Mouse (Mus musculus) natural killer cell, adult 2 months (primary cell): ENCODE results near the gene Atp6v1e1.
A peak's percentile ranks its signal among the peaks of the same experiment; 100 is the strongest.
"Not testable (repeated sequence)": the region's sequence is repeated elsewhere in the genome, so short reads cannot be mapped to it uniquely, and the experiment has no call there.

Source experiments
- DNase-seq, 2 experiments: peaks; one replicate each; pipeline ENCODE4 v3.0.0; 2022; ENCODE audit warnings: low spot score in 2 of 2

The Atp6v1e1 gene

DNA sequence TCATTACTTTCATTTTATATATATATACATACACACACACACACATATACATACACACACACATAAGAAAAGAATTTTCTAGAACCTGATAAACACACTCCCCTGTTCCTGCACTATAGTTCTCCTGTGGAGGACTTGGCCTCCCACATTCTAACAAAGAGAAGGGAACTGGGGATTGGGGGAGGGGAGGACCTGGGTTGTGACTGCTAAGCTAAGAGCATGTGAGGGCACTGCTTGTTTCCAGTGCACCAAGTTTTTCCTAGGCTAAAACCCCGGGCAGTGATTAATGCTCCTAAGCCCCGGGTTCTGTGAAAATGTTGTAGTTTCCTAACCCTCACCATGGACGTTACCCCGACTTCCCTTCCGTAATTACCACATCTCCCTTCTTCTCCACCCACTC is 2.4 kb downstream of the Atp6v1e1 start:
- no peak for DNase-seq

DNA sequence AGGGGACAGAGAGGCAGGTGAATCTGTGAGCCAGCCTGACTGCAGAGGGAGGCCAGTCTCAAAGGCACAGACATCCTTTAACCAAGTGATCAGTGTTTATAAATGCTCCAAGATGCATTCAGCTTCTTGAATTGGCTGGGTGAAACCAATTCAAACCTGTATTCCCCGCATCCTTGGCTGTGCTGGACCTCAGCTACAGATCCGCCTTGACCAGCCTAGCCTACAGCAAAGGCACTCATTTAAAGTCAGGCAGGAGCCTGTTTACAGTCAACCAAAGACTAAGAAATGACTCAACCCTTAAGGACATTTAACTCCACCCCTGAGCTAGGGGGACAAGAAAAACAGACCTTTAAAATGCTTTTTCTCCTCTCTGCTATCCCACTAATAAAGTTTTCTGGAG is 3.3 kb downstream of the Atp6v1e1 start:
- no peak for DNase-seq

DNA sequence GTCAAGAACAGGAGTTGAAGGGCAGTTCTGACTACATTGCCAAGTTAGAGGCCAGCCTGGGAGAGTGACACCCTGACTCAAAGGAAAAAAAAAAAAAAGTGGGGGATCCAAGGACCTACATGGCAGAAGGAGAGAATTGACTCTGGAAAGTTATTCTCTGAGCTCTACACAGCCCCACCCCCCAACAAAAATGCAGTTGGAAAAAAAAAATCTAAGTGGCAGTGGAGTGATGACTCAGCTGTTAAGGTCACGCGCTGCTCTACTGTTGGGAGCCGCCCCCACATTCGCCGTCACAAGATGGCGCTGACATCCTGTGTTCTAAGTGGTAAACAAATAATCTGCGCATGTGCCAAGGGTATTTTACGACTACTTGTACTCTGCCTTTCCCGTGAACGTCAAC is 10.6 kb downstream of the Atp6v1e1 start:
- DNase-seq, result not testable (repeated sequence)

DNA sequence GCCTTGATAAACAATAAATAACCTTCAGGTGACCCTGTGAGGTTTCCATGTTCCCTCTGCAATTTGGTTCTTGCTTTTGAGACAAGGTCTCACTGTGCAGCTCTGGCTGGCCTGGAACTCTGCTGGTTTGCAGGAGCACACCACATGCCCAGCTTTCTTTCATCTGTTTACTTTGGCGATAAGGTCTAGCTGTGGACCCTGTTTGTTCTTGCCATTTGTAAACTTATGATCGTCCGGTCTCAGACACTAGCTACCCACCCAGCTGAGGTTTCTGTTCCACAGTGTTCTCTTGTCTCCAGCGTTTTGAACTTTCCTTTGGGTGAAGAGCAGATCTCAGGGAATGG is 14.9 kb downstream of the Atp6v1e1 start:
- no peak for DNase-seq

DNA sequence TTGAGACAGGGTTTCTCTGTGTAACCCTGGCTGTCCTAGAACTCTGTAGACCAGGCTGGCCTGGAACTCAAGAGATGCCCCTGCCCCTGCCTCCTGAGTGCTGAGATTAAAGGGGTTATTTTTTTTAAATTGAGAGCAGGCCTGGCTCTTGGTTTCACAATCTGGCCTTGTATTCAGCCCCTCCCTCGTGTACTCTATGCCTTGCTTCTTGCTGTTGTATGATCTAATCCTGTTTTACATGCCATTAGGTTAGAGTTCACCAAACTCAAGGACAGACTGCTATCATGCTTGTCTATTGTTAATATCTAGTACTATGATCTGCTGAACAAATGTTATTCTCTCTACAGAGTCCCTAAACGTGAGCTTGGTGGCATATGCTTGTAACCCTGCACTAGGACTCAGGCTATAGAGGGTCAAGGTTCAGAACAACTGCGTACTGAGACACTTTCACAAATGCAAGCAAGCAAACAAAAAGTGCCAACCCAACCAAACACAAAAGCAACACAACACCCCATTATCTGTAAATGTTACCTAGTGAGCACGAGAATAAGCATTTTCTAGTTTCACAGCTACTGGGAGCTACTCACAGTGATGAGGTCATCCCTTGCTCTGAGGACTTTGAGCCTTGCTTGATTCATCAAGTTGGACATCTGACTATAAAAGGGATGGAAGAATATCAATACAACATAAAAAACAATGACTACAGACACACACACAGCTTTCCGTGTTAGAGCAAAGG is 15.4 kb downstream of the Atp6v1e1 start:
- DNase-seq, result no peak

DNA sequence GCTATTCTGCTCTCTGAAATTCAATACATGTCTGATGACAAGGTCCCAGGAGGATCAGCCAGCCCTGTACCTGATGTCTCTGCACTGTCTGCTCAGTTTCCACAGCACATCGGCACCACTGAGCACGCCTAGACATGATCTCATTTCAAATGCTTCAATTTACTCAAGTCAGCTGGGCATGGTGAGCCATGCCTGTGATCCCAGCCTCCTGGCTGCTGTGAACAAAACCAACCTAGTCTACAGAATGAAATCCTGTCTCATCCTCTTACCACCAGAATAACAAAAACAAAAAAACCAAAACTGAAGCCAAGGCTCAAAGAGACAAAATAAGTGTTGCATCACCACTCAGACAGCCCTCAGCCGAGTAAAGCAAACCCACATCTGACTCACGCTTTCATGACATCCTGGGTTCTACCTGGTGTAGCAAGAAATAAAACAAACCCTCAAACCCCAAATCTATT is 23.0 kb downstream of the Atp6v1e1 start:
- peak in 1 of 2 experiments; percentile 8 for DNase-seq

DNA sequence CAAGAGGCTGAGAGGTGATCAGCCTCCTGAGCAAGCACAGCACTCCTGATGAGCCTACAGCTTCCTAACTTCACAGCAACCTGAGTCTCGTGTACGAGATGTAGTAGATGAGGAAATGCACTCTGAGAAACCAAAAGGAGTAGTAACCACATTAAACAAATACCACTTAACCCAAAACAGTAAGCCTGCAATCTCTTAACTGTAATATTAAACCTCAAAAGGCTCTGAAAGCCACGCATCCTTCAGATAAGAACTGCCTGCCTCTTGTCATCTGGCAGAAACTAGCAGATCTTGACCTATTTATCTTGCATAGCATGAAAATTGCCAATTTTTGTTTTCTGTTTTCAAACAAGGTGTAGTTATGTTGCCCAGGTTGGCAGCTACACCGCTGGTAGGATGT is 23.7 kb downstream of the Atp6v1e1 start:
- DNase-seq, result no peak

DNA sequence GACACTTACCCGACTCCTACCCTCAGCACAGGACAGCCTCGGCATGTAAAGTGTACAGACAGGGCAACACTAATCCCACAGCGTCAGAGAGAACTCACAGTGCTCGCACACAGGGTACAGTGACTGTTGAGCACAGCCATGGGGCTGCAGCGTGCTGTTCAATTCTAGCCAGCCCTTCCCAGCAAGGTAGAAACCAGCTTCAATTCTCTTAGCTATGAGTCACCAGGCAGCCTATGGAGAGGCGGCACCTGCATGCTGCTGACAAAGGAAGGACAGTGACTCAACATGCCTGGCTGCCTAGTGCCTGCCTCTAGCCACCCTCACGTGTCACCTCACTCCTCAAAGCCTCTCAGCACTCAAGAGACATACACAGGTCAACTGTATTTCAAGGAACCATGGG is 24.6 kb downstream of the Atp6v1e1 start:
- no peak for DNase-seq

DNA sequence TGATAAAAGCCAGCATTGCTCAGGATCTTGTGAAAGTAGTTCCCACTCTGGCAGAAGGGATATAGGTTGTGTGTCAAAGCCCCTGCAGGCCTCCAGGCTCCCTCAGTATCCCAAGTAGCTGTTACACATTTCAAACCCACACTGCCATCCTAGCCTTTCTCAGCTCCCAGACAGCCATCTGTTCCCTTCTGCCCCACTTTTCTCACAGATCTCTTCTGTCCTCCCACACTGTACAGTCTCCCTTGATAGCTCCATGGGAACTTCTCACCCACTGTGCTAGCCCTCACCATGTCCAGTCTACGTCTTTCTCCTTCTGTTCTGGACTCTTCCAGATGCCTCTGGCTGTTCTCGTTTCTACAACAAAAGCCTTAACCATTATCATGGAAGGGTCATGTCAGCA is 26.5 kb downstream of the Atp6v1e1 start:
- no peak for DNase-seq

DNA sequence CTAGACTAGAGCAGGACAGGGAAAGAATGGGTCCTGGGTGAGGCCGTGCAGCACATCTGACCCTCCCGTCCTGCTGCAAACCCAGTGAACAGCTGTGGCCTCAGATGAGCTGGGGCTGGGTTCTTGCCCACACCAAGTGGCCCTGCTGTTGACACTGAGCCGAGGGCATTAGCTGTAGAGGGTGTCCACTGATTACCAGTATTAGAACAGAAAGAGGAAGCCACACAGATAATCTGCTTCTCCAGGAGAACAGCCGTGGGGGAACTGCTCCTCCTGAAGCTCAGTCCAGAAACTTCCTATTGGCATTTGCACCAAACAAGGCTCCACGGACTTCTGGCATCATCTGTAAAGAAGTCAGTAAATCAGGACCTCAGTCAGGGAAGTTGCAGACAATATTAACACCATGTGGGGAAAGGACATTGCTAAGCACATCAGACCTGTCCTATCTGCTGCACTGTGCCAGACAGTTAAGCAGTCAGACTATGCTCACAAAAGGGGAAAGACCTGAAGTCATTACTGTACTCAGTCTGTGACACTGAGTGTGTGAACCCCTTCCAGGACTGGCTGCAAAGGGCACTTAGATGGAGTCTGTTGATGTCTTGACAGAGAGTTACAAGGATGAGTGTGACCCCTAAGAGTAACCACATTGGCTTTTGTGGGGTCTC is 27.0 kb downstream of the Atp6v1e1 start:
- DNase-seq, result no peak

DNA sequence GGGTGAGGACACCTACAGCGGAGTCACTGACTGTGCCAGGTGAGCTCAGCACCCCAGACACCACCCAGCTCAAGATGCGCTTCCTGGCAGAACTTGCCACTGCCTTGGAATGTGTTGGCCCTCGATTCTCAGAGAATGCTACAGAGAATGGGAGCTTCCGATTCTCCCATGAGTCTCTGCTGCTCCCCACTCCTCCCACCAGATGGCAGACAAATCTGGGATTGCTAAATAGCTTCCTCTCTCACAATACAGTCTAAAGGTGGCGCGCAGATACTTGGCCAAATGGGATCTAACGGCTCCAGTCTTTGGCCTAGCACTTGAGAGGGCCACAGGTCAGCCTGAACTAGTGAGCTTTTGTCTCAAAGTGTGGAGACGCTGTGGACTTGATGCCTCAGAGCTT is 29.6 kb downstream of the Atp6v1e1 start:
- DNase-seq, result no peak

DNA sequence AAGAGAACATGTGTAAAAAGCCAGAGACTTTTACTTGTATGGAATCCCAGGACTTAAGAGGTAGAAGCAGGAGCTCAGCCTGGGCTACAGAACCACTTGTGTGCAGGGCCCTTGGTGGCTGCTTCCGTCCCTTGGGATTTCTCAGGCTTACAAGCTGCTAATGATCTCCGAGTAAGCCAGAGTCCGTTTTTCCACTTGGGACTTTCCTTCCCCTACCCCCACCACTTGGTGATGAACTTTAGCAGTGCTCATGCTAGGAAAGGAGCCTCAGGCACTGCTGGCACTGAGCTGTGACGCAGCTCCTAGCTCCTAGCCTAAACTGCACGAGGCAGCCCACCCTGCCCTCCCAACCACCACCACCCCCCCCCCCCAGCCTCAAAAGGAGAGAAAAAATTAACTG is 31.9 kb downstream of the Atp6v1e1 start:
- no peak for DNase-seq

DNA sequence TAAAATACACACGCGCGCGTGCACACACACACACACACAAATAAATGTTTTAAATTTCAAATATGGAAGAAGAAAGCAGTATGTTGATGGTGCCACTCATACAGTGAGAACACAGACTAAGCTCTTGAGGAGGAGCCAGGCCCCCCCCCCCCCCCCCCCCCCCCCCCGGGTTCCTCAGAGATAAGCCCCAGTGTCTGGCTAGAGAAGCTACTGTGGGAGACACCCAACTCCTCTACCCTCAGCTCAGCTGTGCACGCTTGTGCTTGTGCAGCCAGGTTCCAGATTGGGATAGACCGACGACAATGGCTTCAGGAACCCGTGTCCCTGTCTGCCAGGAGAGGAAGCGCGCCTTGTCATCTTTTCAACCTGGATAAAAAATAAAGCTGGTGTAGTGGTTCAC is 32.4 kb downstream of the Atp6v1e1 start:
- no peak for DNase-seq

DNA sequence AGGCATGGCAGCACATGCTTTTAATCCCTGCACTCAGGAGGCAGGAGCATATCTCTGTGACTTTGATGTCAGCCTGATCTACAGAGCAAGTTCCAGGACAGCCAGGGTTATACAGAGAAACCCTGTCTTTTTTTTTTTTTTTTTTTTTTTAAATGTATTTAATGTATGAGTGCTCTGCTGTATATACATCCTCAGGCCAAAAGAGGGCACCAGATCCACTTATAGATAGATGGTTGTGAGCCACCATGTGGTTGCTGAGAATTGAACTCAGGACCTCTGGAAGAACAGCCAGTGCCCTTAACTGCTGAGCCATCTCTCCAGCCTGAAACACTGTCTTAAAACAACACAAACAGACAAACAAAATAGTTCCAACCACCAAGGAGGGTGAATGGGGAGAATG is 33.7 kb downstream of the Atp6v1e1 start:
- peak in 1 of 2 experiments; percentile 7 for DNase-seq

DNA sequence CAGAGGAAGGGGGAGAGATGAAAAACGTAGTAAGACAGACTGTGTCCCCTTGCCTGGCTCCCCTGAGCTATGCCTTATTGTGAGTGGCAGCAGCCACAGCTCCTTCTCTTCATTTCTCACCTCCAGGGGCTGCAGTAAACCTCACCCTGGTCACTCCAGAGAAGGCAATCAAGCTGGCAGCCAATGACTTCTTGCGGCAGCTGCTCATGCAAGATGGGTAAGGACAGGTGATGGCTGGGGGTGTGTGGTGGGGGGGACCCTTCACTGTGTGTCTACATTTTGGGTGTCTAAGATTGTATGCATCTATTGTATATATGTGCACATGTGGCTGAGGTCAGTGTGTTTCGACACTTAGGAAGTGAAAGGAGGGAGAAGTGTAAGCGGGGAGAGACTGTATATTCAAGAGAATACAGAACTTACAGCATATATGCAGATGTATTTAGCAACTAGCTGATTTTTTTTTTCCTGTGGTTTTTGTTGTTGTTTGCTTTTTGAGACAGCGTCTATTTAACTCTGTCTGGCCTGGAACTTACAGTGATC is 34.5 kb downstream of the Atp6v1e1 start:
- no peak for DNase-seq

DNA sequence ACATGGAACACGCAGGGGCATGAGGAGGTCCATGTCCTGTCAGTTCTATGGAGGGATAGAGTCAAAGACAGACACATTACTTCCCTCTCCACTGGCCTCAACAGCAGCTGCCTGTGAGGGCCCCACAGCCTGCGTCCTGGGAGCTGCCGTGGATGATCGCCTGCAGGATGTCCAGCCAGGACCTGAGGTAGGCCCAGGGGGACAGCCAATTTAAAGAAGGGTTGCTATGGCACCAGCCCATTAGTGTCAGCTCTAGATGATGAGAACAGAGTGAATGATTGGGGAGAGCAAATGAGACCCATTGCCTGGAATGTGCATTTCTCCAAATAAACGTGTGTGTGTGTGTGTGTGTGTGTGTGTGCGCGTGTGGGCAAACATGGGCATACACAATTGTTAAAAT is 38.2 kb downstream of the Atp6v1e1 start:
- DNase-seq, result no peak

DNA sequence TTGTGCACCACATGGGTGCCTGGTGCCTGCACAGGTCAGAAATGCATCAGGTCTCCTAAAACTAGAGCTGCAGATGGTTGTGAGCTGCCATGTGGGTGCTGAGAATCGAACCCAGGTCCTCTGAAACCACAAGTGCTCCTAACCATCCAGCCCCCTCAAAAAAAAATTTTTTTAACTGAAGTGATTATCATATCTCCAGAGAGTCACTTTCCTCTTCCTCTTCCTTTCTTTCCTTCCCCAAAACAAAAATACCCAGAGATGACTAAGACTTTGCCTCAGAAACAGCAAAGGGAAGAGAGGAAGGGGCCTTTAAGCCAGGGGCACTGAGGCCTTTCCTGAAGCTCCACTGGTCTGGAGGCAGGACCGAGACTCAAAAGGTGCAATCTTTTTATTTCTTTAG is 39.6 kb downstream of the Atp6v1e1 start:
- no peak for DNase-seq

DNA sequence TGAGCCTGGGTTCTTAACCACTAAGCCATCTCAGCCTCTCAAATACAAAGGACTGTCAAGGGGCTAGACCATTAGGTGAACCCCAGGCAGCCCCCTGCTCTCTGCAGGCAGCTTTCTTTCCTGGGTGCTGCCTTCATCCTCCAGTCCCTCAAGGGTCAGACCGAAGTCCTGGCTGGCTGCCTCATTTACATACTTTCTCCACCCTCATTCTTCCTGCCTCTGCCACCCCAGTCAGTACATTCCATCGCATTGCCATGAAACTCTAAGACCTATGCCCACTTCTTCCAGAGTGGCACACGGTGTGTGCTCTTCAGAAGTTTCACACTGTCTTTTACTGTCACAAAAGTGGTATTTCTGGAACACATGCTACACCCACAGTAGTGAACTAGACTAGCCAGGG is 44.4 kb downstream of the Atp6v1e1 start:
- DNase-seq, result no peak

DNA sequence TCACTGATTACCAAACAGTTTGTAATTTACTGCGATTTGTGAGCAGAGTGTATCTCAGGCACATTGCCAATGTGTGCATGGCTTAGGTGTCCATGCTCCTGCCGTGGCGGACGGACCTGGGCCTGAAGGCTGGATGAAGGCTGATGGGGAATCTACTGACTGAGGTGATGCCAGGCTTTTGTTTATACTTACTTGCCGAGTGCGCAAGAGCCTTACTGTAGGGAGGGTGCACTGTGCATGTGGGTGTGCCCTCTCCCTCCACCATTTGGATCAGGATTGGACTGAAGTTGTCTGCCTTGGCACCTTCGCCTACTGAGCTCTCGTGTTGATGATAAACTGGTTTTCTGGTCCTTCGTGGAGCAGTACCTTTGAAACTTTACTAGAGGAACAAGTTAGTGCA is 45.1 kb downstream of the Atp6v1e1 start:
- DNase-seq, result no peak

DNA sequence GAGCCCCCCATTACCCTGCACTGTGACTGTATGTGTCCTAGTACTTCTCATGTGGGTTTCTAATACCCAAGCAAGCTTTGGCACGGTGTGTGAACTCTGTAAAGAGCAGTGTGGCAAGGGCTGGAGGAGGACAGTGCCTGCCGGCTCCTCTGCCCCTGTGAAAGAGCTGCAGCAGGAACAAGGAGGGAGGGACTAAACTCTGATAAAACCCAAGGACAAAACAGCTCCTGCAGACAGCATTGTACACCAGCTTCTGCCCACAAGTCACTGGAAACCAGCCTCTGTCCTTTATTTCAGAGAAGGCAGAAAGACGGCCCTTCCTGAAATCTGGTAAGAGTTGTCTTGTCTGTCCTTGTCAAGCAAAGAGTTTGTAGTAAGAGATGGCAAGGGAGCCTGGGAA is 46.3 kb downstream of the Atp6v1e1 start:
- DNase-seq, result no peak

DNA sequence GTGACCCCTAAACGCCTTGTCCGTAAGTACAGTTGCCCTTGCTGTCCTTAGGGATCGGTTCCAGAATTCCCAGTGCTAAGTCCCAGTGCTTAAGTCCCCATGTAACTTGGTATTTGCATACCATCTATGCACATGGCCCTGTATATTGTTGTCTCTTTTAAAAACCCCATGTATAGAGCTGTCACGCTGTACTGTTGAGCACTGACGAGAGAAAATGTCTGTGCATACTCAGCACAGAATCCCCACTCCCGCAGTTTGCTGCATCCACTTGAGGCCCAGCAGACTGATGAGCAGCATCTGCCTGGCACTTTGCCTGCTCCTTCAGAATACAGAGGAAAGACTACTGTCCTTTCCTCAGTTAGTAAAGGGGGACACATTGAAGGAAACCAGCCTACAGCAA is 48.8 kb downstream of the Atp6v1e1 start:
- DNase-seq, result no peak

DNA sequence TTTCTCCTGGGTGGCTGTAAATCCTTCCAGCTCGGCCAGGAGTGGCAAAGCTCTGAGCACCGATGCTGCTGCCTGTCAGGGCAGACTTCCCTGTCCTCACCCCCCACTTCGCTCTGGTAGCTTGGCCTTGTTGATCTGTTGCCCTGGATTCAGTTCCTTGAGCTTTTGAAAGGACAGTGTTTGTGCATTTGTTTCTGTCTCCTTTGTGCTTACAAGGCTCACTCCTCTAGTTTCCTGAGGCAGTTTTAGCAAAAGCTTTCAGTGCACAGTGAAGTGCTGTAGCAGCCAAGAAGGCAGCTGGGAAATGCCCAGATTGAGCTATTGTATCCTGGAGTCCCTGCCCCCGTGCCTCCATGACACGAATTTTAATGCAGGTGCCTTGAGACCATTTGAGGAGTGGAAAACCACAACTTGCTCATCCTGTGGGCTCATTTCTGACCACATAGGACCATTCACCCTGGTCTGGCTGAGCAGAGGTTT is 49.4 kb downstream of the Atp6v1e1 start, which contains the start of gene Slc25a18:
TSS of gene Slc25a18 (plus strand) at position 430 of the 480 bp plus-strand sequence.
- DNase-seq, result no peak

DNA sequence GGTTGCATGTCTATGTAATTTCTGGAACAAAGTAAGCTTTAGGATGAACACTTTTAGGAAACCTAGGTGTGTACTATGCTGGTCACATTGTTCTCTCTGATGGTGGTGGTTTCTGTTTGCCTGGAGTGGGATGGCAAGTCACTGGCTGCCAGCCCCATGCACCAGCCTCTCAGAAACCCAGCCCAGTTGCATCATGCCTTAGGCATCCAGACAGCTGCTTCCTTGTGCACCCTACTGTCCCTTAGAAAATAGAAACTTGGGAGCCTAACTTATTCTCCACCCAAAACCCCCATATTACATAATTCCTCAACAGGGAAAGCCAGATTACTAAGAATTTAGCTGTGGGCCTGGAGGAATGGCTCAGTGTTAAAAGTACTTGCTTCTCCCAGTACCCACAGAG is 50.6 kb downstream of the Atp6v1e1 start:
- no peak for DNase-seq
